Mouse (Mus musculus) intestine, embryonic 14.5 days (tissue): Measurements from ENCODE around the gene Fam83d. TPM values are rescaled to one million over a fixed set of nuclear protein-coding genes. Genes with fewer than 3 reads are reported as not detected.
"Not testable (repeated sequence)": the region's sequence is repeated elsewhere in the genome, so short reads cannot be mapped to it uniquely, and the experiment has no call there.

ENCODE experiments used
- ATAC-seq: fragments of 200-750 bp; cut with Nextera tagmentation; replicated peaks from 2 replicates; pipeline ENCODE4 v1.8.0; 2017; ENCODE audit warnings: low read depth, moderate number of reproducible peaks, moderate TSS enrichment, moderate library complexity; ENCODE audit not compliant: low FRiP score, low TSS enrichment
- DNase-seq: peaks from one replicate; pipeline ENCODE4 v3.0.0-alpha.2; 2018; ENCODE audit warnings: low spot score
- H3K27ac ChIP-seq: fragments of 300-500 bp; sonication (generic); 2 replicates; pipeline ENCODE4 v1.5.1; 2014; ENCODE audit warnings: low read depth, mild to moderate bottlenecking, control low read depth
- H3K27me3 ChIP-seq: fragments of 300-500 bp; sonication (generic); replicated peaks from 2 replicates; pipeline ENCODE4 v1.6.1; 2014; ENCODE audit warnings: low read length, control low read depth; ENCODE audit not compliant: control insufficient read depth, insufficient read depth
- H3K36me3 ChIP-seq: fragments of 300-500 bp; sonication (generic); 2 replicates; pipeline ENCODE4 v1.6.1; 2014; ENCODE audit warnings: low read length, control low read depth; ENCODE audit not compliant: control insufficient read depth, insufficient read depth
- H3K4me1 ChIP-seq: fragments of 300-500 bp; sonication (generic); replicated peaks from 2 replicates; pipeline ENCODE4 v1.6.1; 2014; ENCODE audit warnings: low read length, control low read depth, mixed read lengths; ENCODE audit not compliant: control insufficient read depth, insufficient read depth
- H3K4me2 ChIP-seq: fragments of 300-500 bp; sonication (generic); 2 replicates; pipeline ENCODE4 v1.6.1; 2014; ENCODE audit warnings: low read length
- H3K4me3 ChIP-seq: fragments of 300-500 bp; sonication (generic); 2 replicates; pipeline ENCODE4 v1.5.1; 2014; ENCODE audit warnings: low read depth, low read length, control low read depth, mixed read lengths
- H3K9ac ChIP-seq: fragments of 300-500 bp; sonication (generic); 2 replicates; pipeline ENCODE4 v1.6.1; 2014; ENCODE audit warnings: mild to moderate bottlenecking, low read length
- H3K9me3 ChIP-seq: fragments of 300-500 bp; sonication (generic); 2 replicates; pipeline ENCODE4 v1.6.1; 2016; ENCODE audit warnings: low read length, control low read depth; ENCODE audit not compliant: control insufficient read depth
- WGBS: fragments of 180-500 bp; shearing (Covaris S2); extraction: QIAGEN DNeasy Blood & Tissue Kit; methylation state at CpG from one replicate; pipeline ENCODE4 v1.1.7; 2014; 5-methylcytosine and 5-hydroxymethylcytosine counted together
- polyA plus RNA-seq: library from polyadenylated mRNA; unstranded; fragments of >200 nt; fragmentation: Nextera tagmentation; extraction: Ambion mirVana; gene quantifications from 2 replicates; pipeline ENCODE4 v1.2.1, GENCODE M21; 2014

Gene Fam83d
- polyA plus RNA-seq, 1 experiment from 2014 or later: 47.3 TPM

GRCm38 (mm10) chr2:158728061-158728815, 39.7 kb upstream of the Fam83d start:
- H3K4me2 ChIP-seq: no peak overlapping the region
- no peaks in the 10 kb centered on the region for H3K9me3 ChIP-seq
- H3K27me3 ChIP-seq: no peaks in the 10 kb centered on the region
- 39% methylated on average over 7 of the region's 7 CpGs for WGBS
- H3K27ac ChIP-seq: no peak overlapping the region
- no peak overlapping the region for H3K9ac ChIP-seq
- DNase-seq (peak; percentile 59), ATAC-seq (no peak)
- peaks cover 2% of the 10 kb centered on the region; the same call in 1 of the 2 replicates for H3K4me1 ChIP-seq
- H3K36me3 ChIP-seq: no peaks in the 10 kb centered on the region
- no peak overlapping the region for H3K4me3 ChIP-seq

DNA sequence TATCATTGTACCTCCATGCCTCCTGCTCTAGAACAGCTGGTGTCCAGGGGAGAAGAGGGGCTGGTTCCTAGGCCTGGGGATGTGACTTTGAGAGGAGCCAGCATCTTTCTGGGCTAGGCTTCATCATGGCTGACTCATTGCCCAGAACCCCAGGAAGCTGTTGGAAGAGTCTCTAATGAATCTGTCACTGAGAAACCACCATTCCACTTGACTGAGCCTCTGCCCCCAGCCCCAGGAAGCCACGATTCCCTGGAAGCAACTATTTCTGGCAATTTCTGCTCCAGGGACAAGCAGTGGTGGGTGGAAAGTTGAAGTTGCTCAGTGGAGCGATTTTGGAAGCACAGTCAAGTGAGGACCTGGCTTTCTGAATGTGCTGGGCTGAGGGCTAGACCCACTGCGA, 37.0 kb upstream of the Fam83d start:
- H3K36me3 ChIP-seq: no peaks in the 10 kb centered on the region
- ATAC-seq: no peak
- no peaks in the 10 kb centered on the region for H3K27me3 ChIP-seq
- H3K4me3 ChIP-seq: no peak overlapping the region
- H3K4me1 ChIP-seq: no peaks in the 10 kb centered on the region
- no peak overlapping the region for H3K27ac ChIP-seq
- no peak overlapping the region for H3K9ac ChIP-seq
- no peak for DNase-seq
- WGBS: 82% methylated on average over 3 of the region's 3 CpGs
- no peak overlapping the region for H3K4me2 ChIP-seq
- no peaks in the 10 kb centered on the region for H3K9me3 ChIP-seq

GRCm38 (mm10) chr2:158732521-158732920, 35.4 kb upstream of the Fam83d start:
- ATAC-seq (no peak), DNase-seq (no peak)
- H3K4me3 ChIP-seq: no peak overlapping the region
- H3K4me1 ChIP-seq: no peaks in the 10 kb centered on the region
- 83% methylated on average over 9 of the region's 9 CpGs for whole genome bisulfite sequencing
- H3K36me3 ChIP-seq: no peaks in the 10 kb centered on the region
- no peak overlapping the region for H3K4me2 ChIP-seq
- no peaks in the 10 kb centered on the region for H3K27me3 ChIP-seq
- H3K27ac ChIP-seq: no peak overlapping the region
- H3K9ac ChIP-seq: no peak overlapping the region
- no peaks in the 10 kb centered on the region for H3K9me3 ChIP-seq

DNA sequence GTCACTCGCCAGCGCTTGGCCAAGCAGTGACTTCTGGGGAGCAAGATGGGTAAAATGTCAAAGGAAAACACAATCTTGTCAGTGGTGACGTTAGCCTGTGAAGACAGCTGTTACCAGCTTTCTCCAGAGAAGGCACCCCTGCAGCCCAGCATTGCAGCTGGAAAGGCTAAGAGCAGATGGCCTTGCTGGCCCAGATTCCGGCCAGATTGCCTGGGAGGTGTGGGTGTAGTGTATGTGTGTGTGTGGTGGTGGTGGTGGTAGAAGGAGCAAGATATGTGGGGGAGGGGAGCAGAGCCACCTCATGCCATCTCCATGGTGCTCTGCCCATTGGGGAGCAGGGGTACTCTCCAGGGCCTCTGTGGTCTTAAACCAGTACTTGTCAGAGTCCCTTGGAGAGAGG, 34.8 kb upstream of the Fam83d start:
- 71% methylated on average over 4 of the region's 4 CpGs for WGBS
- Histone ChIP-seq H3K9me3 (no peaks in the 10 kb centered on the region), H3K27ac (no peak overlapping the region), H3K27me3 (no peaks in the 10 kb centered on the region), H3K4me2 (no peak overlapping the region), H3K9ac (no peak overlapping the region), H3K4me3 (no peak overlapping the region), H3K4me1 (no peaks in the 10 kb centered on the region), H3K36me3 (no peaks in the 10 kb centered on the region)
- ATAC-seq (no peak), DNase-seq (no peak)

DNA sequence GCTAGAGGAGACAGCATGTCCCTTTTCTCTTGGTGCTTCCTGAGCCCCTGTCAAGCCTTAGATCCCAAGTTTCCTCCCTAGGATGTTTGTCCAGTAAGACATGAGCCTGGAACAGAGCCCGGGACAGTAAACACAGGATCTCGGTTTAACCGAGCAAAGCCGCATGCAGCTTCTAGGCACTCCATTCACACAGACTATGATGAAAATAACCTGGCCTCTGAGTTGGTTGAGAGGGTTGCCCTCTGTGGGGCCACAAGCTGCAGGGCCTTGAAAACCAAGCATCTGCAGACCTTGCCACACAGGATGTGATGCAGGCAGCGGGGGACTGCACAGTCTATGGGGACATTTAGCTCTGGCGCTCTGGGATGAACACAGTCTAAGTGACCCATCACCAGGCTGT, 34.0 kb upstream of the Fam83d start:
- no peak overlapping the region for H3K27ac ChIP-seq
- H3K4me1 ChIP-seq: no peaks in the 10 kb centered on the region
- no peak for ATAC-seq

DNA sequence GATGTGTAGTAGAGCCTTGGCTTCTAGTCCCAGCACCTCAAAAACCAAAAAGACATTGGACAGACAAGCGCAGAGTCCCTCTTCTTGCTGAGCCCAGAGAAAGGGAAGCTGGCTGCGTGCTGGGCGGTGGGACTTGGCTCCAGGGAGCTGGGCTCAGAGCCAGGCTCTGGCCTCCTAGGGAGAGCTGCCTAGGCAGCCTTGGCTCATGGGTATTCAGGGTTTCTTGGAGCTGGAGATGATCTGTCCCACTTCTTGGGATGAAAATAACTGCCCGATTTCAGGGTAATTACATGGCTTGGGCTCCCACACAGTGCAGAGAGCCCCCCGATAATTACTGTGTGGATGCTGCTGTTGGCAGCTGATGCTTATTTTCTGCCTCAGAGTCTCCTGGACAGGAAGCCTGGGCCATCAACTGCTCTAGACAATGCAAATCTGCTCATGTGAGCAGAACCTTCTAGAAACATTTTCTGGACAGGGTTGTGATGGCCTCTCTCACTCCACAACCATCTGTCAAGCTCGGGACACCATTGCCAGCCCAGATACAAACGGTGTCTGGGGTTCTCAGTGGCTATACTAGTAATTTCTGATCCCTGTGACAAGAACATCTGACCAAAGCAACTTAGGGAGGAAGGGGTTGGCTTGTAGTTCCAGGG, 33.3 kb upstream of the Fam83d start:
- Histone ChIP-seq H3K4me3 (no peak overlapping the region), H3K36me3 (no peaks in the 10 kb centered on the region), H3K27ac (no peak overlapping the region), H3K27me3 (no peaks in the 10 kb centered on the region), H3K9ac (no peak overlapping the region), H3K4me1 (no peaks in the 10 kb centered on the region), H3K9me3 (no peaks in the 10 kb centered on the region), H3K4me2 (no peak overlapping the region)
- WGBS: 84% methylated on average over 7 of the region's 7 CpGs
- DNase-seq: no peak
- ATAC-seq: no peak

More for the DNA sequence above, 34.0 kb upstream of the Fam83d start:
- Histone ChIP-seq H3K4me2 (no peak overlapping the region), H3K4me3 (no peak overlapping the region), H3K27me3 (no peaks in the 10 kb centered on the region), H3K36me3 (no peaks in the 10 kb centered on the region), H3K9me3 (no peaks in the 10 kb centered on the region), H3K9ac (no peak overlapping the region)
- WGBS: 69% methylated on average over 6 of the region's 6 CpGs
- no peak for DNase-seq

- H3K36me3 ChIP-seq: no peaks in the 10 kb centered on the region
- H3K4me2 ChIP-seq: no peak overlapping the region
- ATAC-seq (no peak), DNase-seq (no peak)
- no peak overlapping the region for H3K4me3 ChIP-seq
- H3K9me3 ChIP-seq: no peaks in the 10 kb centered on the region
- no peaks in the 10 kb centered on the region for H3K27me3 ChIP-seq
- H3K4me1 ChIP-seq: no peaks in the 10 kb centered on the region
- H3K27ac ChIP-seq: no peak overlapping the region
- no peak overlapping the region for H3K9ac ChIP-seq
- WGBS: 87% methylated on average over 8 of the region's 8 CpGs
These were observed 32.6 kb upstream of the Fam83d start for GRCm38 (mm10) chr2:158735340-158735739.

- H3K4me2 ChIP-seq, H3K27ac ChIP-seq, H3K36me3 ChIP-seq, ATAC-seq, DNase-seq, H3K4me1 ChIP-seq, H3K9me3 ChIP-seq, H3K4me3 ChIP-seq, H3K27me3 ChIP-seq, H3K9ac ChIP-seq: not testable (repeated sequence)
- 82% methylated on average over 4 of the region's 4 CpGs for WGBS
These were observed 31.6 kb upstream of the Fam83d start for GRCm38 (mm10) chr2:158736247-158736646.

DNA sequence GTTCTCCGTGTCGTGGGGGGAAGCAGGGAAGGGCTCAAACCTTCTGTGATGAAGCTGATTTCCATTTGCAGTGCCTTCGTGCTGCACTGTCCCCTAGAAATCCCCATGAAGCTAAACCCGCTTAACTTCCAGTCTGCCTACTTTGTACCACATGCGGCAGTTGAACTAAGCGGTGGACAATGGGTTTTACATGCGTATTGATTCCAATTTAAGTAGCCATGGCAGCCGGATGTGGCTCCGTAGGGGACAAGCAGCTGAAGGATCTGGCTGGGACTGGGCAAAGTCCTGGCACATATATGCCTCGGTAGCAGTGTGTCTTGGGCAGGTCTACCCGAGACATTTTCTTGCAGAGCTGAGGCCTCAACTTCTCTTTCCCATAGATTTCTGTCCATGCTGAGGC, 29.3 kb upstream of the Fam83d start:
- no peak for DNase-seq
- Histone ChIP-seq H3K4me2 (no peak overlapping the region), H3K9ac (no peak overlapping the region), H3K27me3 (no peaks in the 10 kb centered on the region), H3K4me3 (no peak overlapping the region), H3K36me3 (no peaks in the 10 kb centered on the region), H3K9me3 (no peaks in the 10 kb centered on the region), H3K27ac (no peak overlapping the region), H3K4me1 (no peaks in the 10 kb centered on the region)
- no peak for ATAC-seq
- WGBS: 86% methylated on average over 11 of the region's 11 CpGs
